Mouse (Mus musculus) liver, embryonic 11.5 days (tissue): Measurements from ENCODE around the gene Cfap44. TPM values are rescaled to one million over a fixed set of nuclear protein-coding genes. Genes with fewer than 3 reads are reported as not detected.

Source experiments
- ATAC-seq: fragments of 200-750 bp; cut with Nextera tagmentation; replicated peaks from 2 replicates; pipeline ENCODE4 v1.8.0; 2017; ENCODE audit warnings: moderate number of reproducible peaks, mild to moderate bottlenecking, moderate TSS enrichment, moderate library complexity; ENCODE audit not compliant: low FRiP score
- DNase-seq: peaks from one replicate; pipeline ENCODE4 v3.0.0-alpha.2; 2017; ENCODE audit warnings: low spot score
- H3K27ac ChIP-seq: fragments of 300-500 bp; sonication (generic); 2 replicates; pipeline ENCODE4 v1.5.1; 2014; ENCODE audit warnings: mild to moderate bottlenecking, low read depth, low read length, control low read depth
- H3K27me3 ChIP-seq: fragments of 300-500 bp; sonication (generic); replicated peaks from 2 replicates; pipeline ENCODE4 v1.6.1; 2014; ENCODE audit warnings: low read length, mixed read lengths; ENCODE audit not compliant: control insufficient read depth, insufficient read depth
- H3K36me3 ChIP-seq: fragments of 300-500 bp; sonication (generic); 2 replicates; pipeline ENCODE4 v1.6.1; 2014; ENCODE audit warnings: mild to moderate bottlenecking, low read length, moderate library complexity, mixed read lengths; ENCODE audit not compliant: control insufficient read depth, insufficient read depth
- H3K4me1 ChIP-seq: fragments of 300-500 bp; sonication (generic); replicated peaks from 2 replicates; pipeline ENCODE4 v1.6.1; 2014; ENCODE audit warnings: low read length, mixed read lengths; ENCODE audit not compliant: control insufficient read depth, insufficient read depth
- H3K4me2 ChIP-seq: fragments of 300-500 bp; sonication (generic); 2 replicates; pipeline ENCODE4 v1.6.1; 2014; ENCODE audit warnings: mild to moderate bottlenecking, control low read depth, moderate library complexity
- H3K4me3 ChIP-seq: fragments of 300-500 bp; sonication (generic); 2 replicates; pipeline ENCODE4 v1.5.1; 2014; ENCODE audit warnings: low read depth, low read length, control low read depth
- H3K9ac ChIP-seq: fragments of 300-500 bp; sonication (generic); 2 replicates; pipeline ENCODE4 v1.6.1; 2014; ENCODE audit warnings: low read depth, low read length, control low read depth
- H3K9me3 ChIP-seq: fragments of 300-500 bp; sonication (generic); 2 replicates; pipeline ENCODE4 v1.6.1; 2016; ENCODE audit warnings: low read length, inconsistent platforms, mixed read lengths; ENCODE audit not compliant: control insufficient read depth
- WGBS: fragments of 180-500 bp; shearing (Covaris S2); extraction: QIAGEN DNeasy Blood & Tissue Kit; methylation state at CpG from one replicate; pipeline ENCODE4 v1.1.7; 2014; 5-methylcytosine and 5-hydroxymethylcytosine counted together
- polyA plus RNA-seq: library from polyadenylated mRNA; unstranded; fragments of >200 nt; fragmentation: Nextera tagmentation; extraction: Ambion mirVana; gene quantifications from 2 replicates; pipeline ENCODE4 v1.2.1, GENCODE M21; 2014

Cfap44 gene
- polyA plus RNA-seq, 1 experiment from 2014 or later: 0.53 TPM

DNA sequence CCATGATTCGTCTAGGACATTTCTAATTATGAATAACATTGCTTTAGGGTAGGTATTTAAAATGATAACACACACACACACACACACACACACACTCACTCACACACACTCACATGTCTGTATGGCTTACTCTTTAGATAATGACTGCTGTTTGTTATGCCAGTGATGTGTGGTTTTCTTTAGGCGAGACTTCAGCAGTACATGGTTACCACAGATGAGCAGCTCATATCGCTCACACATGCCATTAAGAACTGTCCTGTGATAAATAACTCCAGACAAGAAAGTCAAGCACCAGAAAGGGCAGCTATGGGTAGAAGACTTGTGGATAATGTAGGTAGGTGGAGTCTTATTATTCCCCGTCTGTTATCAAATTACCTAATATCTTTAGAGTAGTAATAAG is 19.1 kb upstream of the Cfap44 start:
- Histone ChIP-seq H3K4me1 (no peaks in the 10 kb centered on the region), H3K27ac (no peak overlapping the region), H3K4me3 (no peak overlapping the region), H3K36me3 (peaks cover 9% of the 10 kb centered on the region; the same call in 1 of the 2 replicates), H3K9ac (no peak overlapping the region), H3K9me3 (no peaks in the 10 kb centered on the region), H3K4me2 (no peak overlapping the region), H3K27me3 (no peaks in the 10 kb centered on the region)
- ATAC-seq: no peak
- DNase-seq: no peak
- WGBS: 77% methylated on average over 4 of the region's 4 CpGs

DNA sequence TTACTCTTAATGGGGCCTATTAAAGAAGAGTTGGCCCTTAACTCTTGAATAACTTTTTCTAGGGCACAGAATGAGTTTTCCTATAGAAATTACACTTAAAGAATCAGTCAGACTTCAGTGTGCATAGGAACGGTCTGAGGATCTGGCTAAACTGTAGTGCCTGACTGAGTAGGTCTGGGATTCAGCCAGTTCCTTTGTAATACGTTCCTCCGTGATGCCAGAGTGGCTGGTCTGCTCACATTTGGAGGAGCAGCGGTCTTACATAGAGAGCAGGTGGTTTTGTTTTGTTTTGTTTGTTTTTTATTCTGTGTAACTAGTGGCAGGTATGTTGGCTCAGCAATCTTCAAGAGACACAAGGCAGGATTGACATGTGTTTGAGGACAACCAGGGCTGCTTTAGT is 14.6 kb upstream of the Cfap44 start:
- Histone ChIP-seq H3K36me3 (peaks cover 7% of the 10 kb centered on the region; the same call in 1 of the 2 replicates), H3K4me3 (no peak overlapping the region), H3K9ac (no peak overlapping the region), H3K27me3 (no peaks in the 10 kb centered on the region), H3K4me1 (no peaks in the 10 kb centered on the region), H3K27ac (no peak overlapping the region), H3K4me2 (no peak overlapping the region), H3K9me3 (no peaks in the 10 kb centered on the region)
- ATAC-seq: no peak
- WGBS: 79% methylated on average over 4 of the region's 4 CpGs
- no peak for DNase-seq

GRCm38 (mm10) chr16:44381578-44381977 is 13.0 kb upstream of the Cfap44 start:
- no peak overlapping the region for H3K9ac ChIP-seq
- no peaks in the 10 kb centered on the region for H3K9me3 ChIP-seq
- WGBS: 48% methylated on average over 5 of the region's 5 CpGs
- H3K4me3 ChIP-seq: no peak overlapping the region
- DNase-seq (no peak), ATAC-seq (no peak)
- H3K36me3 ChIP-seq: peaks cover 7% of the 10 kb centered on the region; the same call in 1 of the 2 replicates
- H3K4me1 ChIP-seq: no peaks in the 10 kb centered on the region
- H3K27ac ChIP-seq: no peak overlapping the region
- H3K4me2 ChIP-seq: no peak overlapping the region
- no peaks in the 10 kb centered on the region for H3K27me3 ChIP-seq

- DNase-seq: no peak
- Histone ChIP-seq H3K9me3 (no peaks in the 10 kb centered on the region), H3K4me1 (no peaks in the 10 kb centered on the region), H3K4me3 (no peak overlapping the region), H3K4me2 (no peak overlapping the region), H3K27me3 (no peaks in the 10 kb centered on the region), H3K36me3 (peaks cover 7% of the 10 kb centered on the region; the same call in 1 of the 2 replicates), H3K27ac (no peak overlapping the region), H3K9ac (no peak overlapping the region)
- ATAC-seq: no peak
- WGBS: 65% methylated on average over 2 of the region's 2 CpGs
Measured at GRCm38 (mm10) chr16:44383549-44383948, 11.0 kb upstream of the Cfap44 start.

GRCm38 (mm10) chr16:44384251-44384650 is 10.3 kb upstream of the Cfap44 start:
- DNase-seq (no peak), ATAC-seq (no peak)
- 94% methylated on average over 1 of the region's 1 CpGs for WGBS
- Histone ChIP-seq H3K9ac (no peak overlapping the region), H3K4me2 (no peak overlapping the region), H3K4me1 (no peaks in the 10 kb centered on the region), H3K9me3 (no peaks in the 10 kb centered on the region), H3K4me3 (no peak overlapping the region), H3K27me3 (no peaks in the 10 kb centered on the region), H3K27ac (no peak overlapping the region), H3K36me3 (peaks cover 7% of the 10 kb centered on the region; the same call in 1 of the 2 replicates)

- Histone ChIP-seq H3K9me3 (no peaks in the 10 kb centered on the region), H3K4me2 (0 out of 2 replicates have a peak overlapping the region, but pooled peaks have one; percentile 12), H3K27me3 (no peaks in the 10 kb centered on the region), H3K36me3 (peaks cover 8% of the 10 kb centered on the region; the same call in 1 of the 2 replicates), H3K4me1 (0 out of 2 replicates have a peak, but pooled peaks cover 2% of the 10 kb centered on the region), H3K27ac (no peak overlapping the region), H3K9ac (no peak overlapping the region), H3K4me3 (no peak overlapping the region)
- no peak for DNase-seq
- ATAC-seq: no peak
- 39% methylated on average over 9 of the region's 9 CpGs for WGBS
Measured at GRCm38 (mm10) chr16:44391877-44392548, 2.6 kb upstream of the Cfap44 start.

- DNase-seq (no peak), ATAC-seq (no peak)
- H3K4me1 ChIP-seq: no peaks in the 10 kb centered on the region
- no peaks in the 10 kb centered on the region for H3K27me3 ChIP-seq
- H3K4me2 ChIP-seq: no peak overlapping the region
- no peaks in the 10 kb centered on the region for H3K36me3 ChIP-seq
- no peaks in the 10 kb centered on the region for H3K9me3 ChIP-seq
- no peak overlapping the region for H3K27ac ChIP-seq
- no peak overlapping the region for H3K4me3 ChIP-seq
- WGBS: 92% methylated on average over 5 of the region's 5 CpGs
- no peak overlapping the region for H3K9ac ChIP-seq
Measured at GRCm38 (mm10) chr16:44404933-44405332, 10.3 kb downstream of the Cfap44 start.

DNA sequence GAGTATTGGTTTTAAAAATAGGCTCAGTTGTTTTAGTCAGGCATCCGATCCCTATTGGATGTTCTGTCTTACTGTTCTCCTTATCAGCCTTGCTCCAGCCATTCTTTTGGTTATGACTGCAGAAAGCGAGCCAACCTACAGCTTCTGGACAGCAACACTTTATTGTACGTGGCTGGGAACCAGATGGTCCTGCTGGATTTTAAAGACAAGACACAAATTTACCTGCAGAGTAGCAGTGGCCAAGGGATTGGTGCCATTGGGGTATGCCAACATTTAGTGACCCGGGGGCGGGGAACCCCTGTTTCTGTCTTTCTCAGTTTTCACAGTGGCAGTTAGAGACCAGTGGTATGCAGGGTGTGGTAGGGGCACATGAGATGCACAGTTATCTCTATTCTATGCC is 12.6 kb downstream of the Cfap44 start:
- H3K4me3 ChIP-seq: no peak overlapping the region
- H3K9me3 ChIP-seq: no peaks in the 10 kb centered on the region
- no peak overlapping the region for H3K9ac ChIP-seq
- H3K4me1 ChIP-seq: no peaks in the 10 kb centered on the region
- no peaks in the 10 kb centered on the region for H3K36me3 ChIP-seq
- no peak overlapping the region for H3K4me2 ChIP-seq
- ATAC-seq (no peak), DNase-seq (no peak)
- 80% methylated on average over 5 of the region's 5 CpGs for WGBS
- H3K27me3 ChIP-seq: no peaks in the 10 kb centered on the region
- no peak overlapping the region for H3K27ac ChIP-seq

DNA sequence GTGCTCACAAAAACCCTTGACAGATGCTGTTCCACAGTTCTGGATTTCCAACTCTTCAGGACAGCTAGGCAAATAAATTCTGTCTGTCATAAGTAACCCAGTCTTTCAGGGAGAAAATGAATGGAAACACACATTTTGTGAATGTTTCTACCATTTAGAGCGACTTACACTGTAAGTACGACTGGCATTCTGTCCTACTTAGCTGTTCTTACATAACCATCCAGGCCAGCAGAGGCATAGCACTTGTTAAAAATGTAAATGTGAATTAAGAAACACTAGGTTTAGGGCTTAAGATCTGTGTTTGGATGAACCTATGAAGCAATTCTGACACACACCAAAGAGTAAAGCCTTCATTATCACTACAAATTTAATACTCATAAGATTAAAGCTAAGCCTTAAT is 13.7 kb downstream of the Cfap44 start:
- Histone ChIP-seq H3K27me3 (no peaks in the 10 kb centered on the region), H3K9me3 (no peaks in the 10 kb centered on the region), H3K4me1 (no peaks in the 10 kb centered on the region), H3K9ac (no peak overlapping the region), H3K27ac (no peak overlapping the region), H3K4me3 (no peak overlapping the region), H3K36me3 (no peaks in the 10 kb centered on the region), H3K4me2 (no peak overlapping the region)
- WGBS: 76% methylated on average over 2 of the region's 2 CpGs
- ATAC-seq: no peak
- no peak for DNase-seq
